Mouse (Mus musculus): ENCODE results near the gene Drd4.
"Not testable (repeated sequence)": the region's sequence is repeated elsewhere in the genome, so short reads cannot be mapped to it uniquely, and the experiment has no call there.

Gene Drd4

DNA sequence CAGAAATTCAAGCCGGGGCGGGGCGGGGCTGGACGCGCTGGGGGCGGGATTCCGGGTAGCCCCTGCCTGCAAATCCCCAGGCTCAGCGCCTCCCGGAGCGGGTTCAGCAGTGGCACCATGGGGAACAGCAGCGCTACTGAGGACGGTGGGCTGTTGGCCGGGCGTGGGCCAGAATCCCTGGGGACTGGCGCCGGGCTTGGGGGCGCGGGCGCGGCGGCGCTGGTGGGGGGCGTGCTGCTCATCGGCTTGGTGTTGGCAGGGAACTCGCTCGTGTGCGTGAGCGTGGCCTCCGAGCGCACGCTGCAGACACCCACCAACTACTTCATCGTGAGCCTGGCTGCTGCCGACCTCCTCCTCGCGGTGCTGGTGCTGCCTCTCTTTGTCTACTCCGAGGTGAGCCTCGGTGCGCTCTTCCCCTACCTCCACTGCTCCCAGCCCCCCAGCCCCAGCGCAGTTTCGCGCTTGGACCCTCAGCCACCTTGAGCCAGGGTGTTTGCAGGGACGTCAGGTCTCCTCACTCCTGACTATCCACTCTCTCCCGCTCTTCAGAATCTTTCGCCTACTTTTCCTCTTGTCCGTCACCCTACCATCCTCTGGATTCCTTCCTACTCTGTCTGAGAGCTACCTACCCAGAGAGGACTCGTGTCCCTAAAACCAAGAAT is at the start of gene Drd4:
Gene Drd4, plus strand, starts transcription at position 86 of the 662 bp plus-strand sequence.
- DNase-seq (ENCODE audit: low spot score): no peak

DNA sequence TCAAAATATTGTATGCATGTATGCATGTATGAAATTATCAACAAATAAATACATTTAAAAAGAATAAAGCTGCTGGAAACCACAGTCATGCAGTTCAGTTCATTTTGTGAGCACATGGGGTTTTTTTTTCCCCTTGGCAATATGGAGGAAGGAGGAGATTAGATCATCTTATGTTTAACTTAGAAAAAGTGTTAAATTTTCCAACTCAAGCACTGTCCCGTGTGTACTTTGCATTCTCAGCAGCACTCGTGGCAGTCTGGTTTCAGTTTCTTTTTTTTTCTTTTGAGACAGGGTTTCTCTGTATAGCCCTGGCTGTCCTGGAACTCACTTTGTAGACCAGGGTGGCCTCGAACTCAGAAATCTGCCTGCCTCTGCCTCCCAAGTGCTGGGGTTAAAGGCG is 41.3 kb upstream of the Drd4 start:
- DNase-seq (ENCODE audit: low spot score): not testable (repeated sequence)

GRCm38 (mm10) chr7:141256159-141256558 is 35.6 kb upstream of the Drd4 start:
- DNase-seq (ENCODE audit: low spot score): no peak

GRCm38 (mm10) chr7:141261480-141261879 is 30.3 kb upstream of the Drd4 start:
- no peak for DNase-seq (ENCODE audit: low spot score)

GRCm38 (mm10) chr7:141263640-141264039 is 28.2 kb upstream of the Drd4 start:
- no peak for DNase-seq (ENCODE audit: low spot score)

DNA sequence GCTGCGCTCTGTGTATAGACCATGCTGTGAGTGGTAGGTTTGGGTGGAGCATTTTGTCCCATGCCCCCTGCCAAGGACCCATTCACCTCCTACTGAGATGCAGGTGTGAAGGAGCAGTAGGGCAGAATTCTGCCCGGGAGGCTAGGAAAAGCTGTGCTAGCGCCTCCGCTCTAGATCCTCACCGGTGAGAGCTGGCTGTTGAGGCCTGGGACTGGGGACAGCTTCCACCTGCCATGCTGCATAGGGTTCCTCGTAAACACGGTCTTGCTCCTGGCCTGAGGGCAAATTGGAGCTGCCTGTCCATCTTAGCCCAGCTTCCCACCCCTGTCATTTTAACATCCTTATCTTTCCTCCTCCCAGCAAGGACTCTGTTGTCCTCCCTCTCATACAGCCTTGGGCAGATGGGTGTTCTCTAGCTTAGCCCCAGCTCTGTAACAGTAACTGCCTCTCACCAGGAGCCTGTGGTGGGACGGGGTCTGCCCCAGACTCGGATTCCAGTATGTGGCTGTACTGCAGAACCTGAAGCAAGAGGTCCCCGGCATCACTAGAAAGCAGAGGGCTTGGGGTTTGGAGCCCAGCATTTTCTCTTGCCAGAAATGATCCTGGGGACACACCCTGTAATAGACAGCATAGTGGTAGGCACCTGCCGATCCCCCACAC is 27.6 kb upstream of the Drd4 start:
- no peak for DNase-seq (ENCODE audit: low spot score)

DNA sequence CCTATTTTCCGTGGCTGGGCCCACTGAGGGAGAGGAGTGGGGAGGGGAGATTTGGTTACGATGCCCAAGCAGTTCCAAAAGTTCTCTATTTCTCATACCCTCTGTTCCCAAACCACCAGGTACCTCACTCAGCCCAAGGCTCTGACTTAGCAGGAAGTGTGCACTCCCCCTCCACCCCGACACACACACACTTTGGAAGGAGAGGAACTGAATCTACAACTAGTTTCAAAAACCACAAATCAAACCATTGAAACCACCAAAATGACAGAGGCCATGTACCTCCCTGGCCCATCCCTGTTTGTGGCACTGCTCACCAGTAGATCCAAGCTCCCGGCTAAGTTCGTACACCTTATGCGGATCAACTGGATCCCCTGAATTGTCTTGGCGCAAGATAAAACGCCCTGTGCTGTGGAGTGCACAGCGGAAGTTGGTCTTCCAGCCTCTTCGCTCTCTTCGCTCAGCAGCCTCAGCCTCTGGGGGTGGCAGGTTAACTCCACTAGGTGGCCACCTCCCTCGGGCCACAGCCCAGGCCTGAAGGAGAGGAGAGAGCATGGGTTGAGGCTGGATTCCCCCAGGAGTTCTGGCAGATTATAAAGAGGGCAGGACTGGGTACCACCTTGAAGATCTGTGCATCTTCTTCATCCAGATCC is 26.9 kb upstream of the Drd4 start:
- DNase-seq (ENCODE audit: low spot score): no peak

GRCm38 (mm10) chr7:141265411-141265738 is 26.4 kb upstream of the Drd4 start:
- no peak for DNase-seq (ENCODE audit: low spot score)

DNA sequence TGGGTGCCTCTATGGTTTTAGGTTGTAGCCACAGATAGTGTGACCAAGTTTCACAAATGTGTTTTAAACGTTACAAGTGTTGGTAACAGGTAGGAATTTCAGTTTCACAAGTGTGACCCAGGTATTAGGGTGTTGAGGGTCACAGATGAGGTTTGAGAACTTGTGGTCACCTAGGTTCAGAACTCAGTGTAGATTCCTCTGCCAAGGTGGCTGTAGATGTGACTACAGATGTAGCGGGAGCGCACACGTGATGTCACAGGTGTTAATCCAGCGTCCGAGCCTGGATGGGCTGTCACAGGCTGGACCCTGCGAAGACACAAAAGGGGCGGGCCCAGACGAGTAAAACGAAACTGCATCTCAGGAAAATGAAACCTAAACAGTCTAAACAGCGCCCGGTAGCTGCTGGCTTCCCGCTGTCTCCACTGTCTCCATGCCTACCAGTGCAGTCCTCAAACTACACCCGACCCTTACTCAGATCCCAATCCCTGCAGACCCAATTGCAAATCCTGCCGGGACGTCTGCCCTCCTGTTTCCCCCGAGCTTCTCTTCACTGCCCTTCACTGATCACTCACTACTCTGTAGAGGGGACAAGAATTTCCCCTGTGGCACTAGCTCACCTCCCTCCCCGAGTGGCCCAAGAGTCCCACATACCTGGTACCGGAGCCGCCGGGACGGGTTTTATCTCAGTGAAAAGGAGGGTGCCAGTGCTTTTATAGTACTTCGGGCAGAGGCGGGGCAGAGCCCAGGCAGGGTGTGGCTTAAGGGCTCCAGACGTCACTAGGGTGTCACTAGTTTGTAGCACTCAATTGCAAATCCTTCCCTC is 25.9 kb upstream of the Drd4 start, which contains the start of gene Irf7:
Gene Irf7, minus strand, starts transcription at position 743 of the 823 bp plus-strand sequence.
- no peak for DNase-seq (ENCODE audit: low spot score)

GRCm38 (mm10) chr7:141268466-141269272 is 23.1 kb upstream of the Drd4 start:
- DNase-seq (ENCODE audit: low spot score): no peak

- DNase-seq (ENCODE audit: low spot score): no peak
These were observed 22.6 kb upstream of the Drd4 start for GRCm38 (mm10) chr7:141269273-141269545.

DNA sequence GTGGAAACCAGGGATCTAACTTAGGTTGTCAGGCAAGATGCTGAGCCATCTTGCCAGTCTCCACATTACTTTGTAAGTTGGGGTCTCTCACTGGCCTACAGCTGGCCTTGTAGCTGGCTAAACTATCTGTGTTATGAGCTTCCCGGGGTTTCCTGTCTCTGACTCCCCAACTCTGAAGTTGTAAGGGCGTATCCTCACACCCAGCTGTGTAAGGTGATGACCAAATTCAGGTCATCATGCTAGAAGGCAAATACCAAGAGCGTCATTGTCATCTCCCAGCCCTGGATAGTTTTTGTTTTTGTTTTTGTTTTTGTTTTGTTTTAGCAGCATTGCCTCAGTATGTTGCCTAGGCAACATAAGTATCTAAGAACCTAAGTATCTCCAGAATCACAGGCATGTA is 21.2 kb upstream of the Drd4 start:
- DNase-seq (ENCODE audit: low spot score): no peak

DNA sequence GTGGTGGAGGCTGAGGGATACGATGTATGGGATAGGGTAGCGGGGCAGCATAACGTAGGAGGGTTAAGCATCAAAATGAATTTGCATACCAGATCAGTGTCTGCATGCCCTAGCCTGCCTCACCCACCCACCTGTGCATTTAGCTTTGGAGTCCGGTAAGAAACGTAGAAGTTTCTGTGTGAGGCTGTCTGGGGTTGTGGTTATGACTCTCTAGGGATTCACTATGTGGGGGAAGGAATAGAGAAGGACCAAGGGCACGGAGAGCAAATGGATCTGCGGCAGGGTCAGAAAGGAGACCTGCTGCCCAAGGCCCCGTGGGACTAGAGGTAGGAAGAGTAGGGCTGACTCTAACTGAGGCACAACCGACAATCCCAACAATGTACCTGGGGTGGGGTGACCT is 16.4 kb upstream of the Drd4 start:
- no peak for DNase-seq (ENCODE audit: low spot score)

DNA sequence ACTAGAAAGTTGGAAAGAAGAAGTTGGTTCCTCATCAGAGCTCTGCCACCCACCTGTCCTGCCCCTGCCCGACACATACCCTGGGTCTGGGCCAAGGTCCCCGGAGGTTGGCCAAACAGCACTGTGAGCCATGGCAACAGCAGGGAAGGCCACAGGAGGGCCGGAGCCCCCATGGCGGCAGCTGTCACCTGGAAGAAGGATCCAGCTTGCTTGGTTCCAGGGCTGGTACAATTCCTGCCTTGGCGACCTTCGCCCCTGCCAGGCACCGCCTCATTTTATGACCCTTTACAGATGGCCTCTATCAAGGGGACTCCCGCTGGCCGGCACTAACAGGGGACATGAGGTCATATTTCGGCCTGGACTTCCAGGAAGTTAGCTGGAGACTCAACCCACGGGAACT is 15.3 kb upstream of the Drd4 start, which contains the start of gene Cdhr5:
Gene Cdhr5, minus strand, starts transcription at position 241 of the 400 bp plus-strand sequence.
- DNase-seq (ENCODE audit: low spot score): no peak

DNA sequence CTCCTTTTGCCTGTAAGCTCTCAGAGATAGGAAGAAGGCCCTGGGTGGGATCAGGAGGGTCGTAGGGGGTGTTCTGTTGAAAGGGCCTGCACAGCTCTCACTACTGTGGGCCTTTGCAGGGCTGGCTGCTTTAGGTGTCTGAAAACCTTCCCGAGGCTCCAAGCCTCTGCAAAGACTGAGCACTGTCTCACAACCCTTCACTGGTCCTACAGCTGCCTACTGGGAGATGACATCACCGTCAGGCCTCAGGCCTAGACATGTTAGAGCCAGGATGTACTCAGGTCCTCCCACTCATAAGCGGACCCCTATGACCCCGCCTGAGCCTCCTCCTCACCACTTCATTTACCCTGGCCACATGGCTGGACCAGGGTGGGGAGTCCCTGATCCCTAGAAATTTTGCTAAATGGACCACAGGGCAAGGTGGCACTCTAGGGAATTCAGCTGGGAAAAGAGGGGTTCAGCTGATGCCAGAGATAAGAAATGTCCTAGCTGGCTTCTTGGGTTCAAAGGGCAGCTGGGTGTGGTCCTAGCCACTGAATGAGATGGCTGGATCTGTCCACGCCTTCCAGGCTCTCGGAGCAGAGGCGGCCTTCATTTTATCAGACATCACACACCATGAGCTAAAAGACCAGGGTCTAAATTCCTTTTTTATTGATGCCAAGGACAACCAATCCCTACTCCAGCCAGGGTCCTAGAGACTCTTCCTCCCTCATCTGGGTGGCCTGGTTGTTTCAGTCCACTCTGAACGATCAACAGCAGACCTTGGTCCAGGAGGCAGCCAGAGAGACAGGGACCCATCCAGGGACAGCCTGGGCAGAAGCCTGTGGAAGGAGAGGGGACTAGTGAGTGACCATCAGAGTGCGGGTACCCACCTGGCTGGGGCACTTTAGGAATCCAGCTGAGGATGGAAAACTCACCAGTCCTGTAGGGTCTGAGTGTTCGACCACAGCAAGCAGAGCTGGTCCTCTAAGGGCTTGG is 13.8 kb upstream of the Drd4 start:
- no peak for DNase-seq (ENCODE audit: low spot score)

DNA sequence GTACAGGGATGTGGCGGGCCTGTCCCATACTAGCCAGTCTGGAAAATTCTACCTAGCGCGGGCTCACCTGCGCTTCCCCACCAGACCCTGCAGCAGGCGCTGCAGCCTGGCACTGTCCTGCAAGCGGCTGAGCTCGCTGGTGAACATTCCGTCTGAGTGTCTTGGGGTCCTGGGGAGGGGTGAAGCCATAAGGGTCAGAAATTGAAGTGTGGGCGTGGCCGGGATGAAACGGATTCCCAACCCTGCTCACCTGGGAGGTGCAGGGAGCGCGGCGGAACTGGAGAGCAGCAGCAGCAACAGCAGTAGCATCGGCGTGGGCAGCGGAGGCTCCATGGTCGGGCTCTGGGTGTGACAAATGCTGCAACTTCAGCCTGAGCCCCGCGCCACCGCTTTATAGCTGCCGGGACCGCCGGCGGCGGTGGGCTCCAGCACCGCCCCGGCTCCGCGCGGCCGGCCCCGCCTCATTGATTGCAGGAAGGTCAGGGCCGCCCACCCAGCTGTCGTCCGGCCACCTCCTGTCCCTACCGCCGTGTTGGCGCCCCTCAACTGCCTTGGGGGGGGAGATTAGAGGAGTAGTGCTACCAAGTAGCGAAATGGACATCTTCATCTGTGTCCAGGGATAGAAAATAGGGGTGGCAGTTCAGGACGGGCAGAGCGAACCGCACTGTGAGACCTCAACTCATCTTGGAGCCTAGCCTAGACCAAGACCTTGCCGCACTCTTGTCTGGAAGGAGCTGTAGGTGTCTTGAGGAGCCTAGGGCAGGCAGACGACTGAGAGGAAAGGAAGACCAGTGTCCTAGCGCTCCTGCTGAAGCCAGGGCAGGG is 12.8 kb upstream of the Drd4 start, which contains the start of gene Sct:
Gene Sct, minus strand, starts transcription at position 368 of the 825 bp plus-strand sequence.
- no peak for DNase-seq (ENCODE audit: low spot score)

- no peak for DNase-seq (ENCODE audit: low spot score)
These were observed 10.4 kb upstream of the Drd4 start for GRCm38 (mm10) chr7:141281442-141281841.

GRCm38 (mm10) chr7:141282756-141283155 is 9.1 kb upstream of the Drd4 start:
- DNase-seq (ENCODE audit: low spot score): no peak

DNA sequence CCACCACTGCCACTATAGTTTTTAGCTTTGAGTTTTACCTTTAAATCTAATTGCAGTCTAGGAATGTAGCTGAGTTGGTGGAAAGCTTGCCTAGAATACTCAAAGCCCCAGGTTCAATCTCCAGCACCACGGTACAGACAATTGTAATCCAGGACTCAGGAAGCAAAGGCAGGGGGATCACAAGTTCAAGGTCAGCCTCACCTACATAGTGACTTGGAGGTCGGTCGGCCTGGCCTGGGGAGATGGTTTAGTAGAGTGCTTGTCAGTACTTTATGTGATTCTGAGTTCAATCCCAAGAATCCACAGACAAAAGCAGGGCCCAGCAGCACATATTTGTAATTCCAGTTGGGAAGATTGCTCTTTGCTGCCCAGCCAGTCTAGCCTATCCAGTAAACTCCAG is 3.8 kb upstream of the Drd4 start:
- no peak for DNase-seq (ENCODE audit: low spot score)

Measured in left cerebral cortex, adult 11 months (tissue).